Mouse (Mus musculus): ENCODE measurements around the gene Tubb3.

- TF ChIP-seq CTCF (conservative IDR thresholded peaks at IDR 0.05; ENCODE audit: low read length) (no peak), NANOG (IDR thresholded peaks at IDR 0.05; ENCODE audit: borderline replicate concordance, low read length) (no peak)
Measured at GRCm38 (mm10) chr8:123419711-123420110, 8.5 kb downstream of the Tubb3 start.

Data from E14TG2a.4 (cell line).